Mouse (Mus musculus) midbrain, embryonic 13.5 days (tissue): ENCODE measurements at regions not wholly inside any gene's neighbourhood (a gene's known extent, or its start where the extent isn't known, plus 50 kb on each side); places are given as distances from the start of the nearest gene placed in this dataset.

ENCODE experiments used
- ATAC-seq: fragments of 200-750 bp; cut with Nextera tagmentation; 2 replicates; pipeline ENCODE4 v1.8.0; 2017; ENCODE audit warnings: mild to moderate bottlenecking, moderate TSS enrichment, moderate library complexity
- H3K27ac ChIP-seq: fragments of 300-500 bp; sonication (generic); 2 replicates; pipeline ENCODE4 v1.5.1; 2015; ENCODE audit warnings: inconsistent platforms, mild to moderate bottlenecking, moderate library complexity
- H3K27me3 ChIP-seq: fragments of 300-500 bp; sonication (generic); 2 replicates; pipeline ENCODE4 v1.6.1; 2015; ENCODE audit warnings: mild to moderate bottlenecking, inconsistent platforms
- H3K36me3 ChIP-seq: fragments of 300-500 bp; sonication (generic); 2 replicates; pipeline ENCODE4 v1.6.1; 2015; ENCODE audit warnings: mild to moderate bottlenecking, inconsistent platforms
- H3K4me1 ChIP-seq: fragments of 300-500 bp; sonication (generic); replicated peaks from 2 replicates; pipeline ENCODE4 v1.6.1; 2015; ENCODE audit warnings: inconsistent platforms
- H3K4me2 ChIP-seq: fragments of 300-500 bp; sonication (generic); replicated peaks from 2 replicates; pipeline ENCODE4 v1.6.1; 2015; ENCODE audit warnings: moderate library complexity, mild to moderate bottlenecking, inconsistent platforms
- H3K4me3 ChIP-seq: fragments of 300-500 bp; sonication (generic); replicated peaks from 2 replicates; pipeline ENCODE4 v1.5.1; 2015; ENCODE audit warnings: mild to moderate bottlenecking, inconsistent platforms
- H3K9ac ChIP-seq: fragments of 300-500 bp; sonication (generic); replicated peaks from 2 replicates; pipeline ENCODE4 v1.6.1; 2015; ENCODE audit warnings: mild to moderate bottlenecking, inconsistent platforms
- H3K9me3 ChIP-seq: fragments of 300-500 bp; sonication (generic); 2 replicates; pipeline ENCODE4 v1.6.1; 2016; ENCODE audit warnings: mild to moderate bottlenecking, inconsistent platforms
- WGBS: fragments of 180-500 bp; shearing (Covaris S2); methylation state at CpG from one replicate; pipeline ENCODE4 v1.1.7; 2015; 5-methylcytosine and 5-hydroxymethylcytosine counted together

DNA sequence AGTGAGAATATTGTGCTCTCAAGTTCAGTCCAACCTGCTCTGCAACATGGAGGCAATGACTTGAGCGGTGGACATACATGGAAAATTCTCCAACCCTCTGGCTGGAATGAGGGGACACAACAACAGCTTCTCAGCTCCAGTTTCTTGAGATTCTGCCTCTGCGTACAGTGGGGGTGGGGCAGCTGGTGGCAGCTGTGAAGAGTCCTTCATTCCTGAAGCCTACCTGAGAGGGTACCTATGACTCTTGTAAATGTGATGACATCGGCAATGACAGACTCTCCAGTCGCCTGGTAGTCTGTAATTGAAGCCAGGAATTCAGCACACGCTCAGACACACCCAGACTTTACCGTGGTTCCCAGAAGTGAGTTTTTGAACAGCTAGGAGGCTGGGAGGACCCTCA is 58.5 kb upstream of the Hoxc13 start:
- no peak overlapping the region for H3K9ac ChIP-seq
- ATAC-seq, result no peak
- no peak overlapping the region for H3K4me3 ChIP-seq
- H3K4me1 ChIP-seq, result no peaks in the 10 kb centered on the region
- WGBS, result 87% methylated on average over 6 of the region's 6 CpGs
- no peak overlapping the region for H3K4me2 ChIP-seq
- no peaks in the 10 kb centered on the region for H3K36me3 ChIP-seq
- H3K27ac ChIP-seq, result no peak overlapping the region
- no peaks in the 10 kb centered on the region for H3K9me3 ChIP-seq
- no peaks in the 10 kb centered on the region for H3K27me3 ChIP-seq

DNA sequence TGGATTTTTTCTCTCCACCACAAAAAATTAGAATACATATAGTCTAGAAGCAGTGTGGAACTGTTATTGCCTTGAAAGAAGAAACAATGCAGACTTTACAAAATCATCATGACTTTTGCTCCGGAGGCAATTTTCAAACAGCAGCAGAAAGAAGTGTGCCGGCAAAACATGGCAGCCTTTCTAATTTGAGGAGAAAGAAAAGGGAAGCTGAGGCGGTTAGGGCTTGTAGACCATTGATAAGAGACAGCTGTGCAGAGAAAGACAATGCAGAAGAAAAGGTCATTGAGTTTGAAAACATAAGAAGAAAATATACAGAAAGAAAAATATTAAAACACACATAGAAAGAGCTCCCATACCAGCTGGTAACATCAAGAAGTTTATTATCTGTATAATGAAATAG is 54.1 kb upstream of the Hoxc13 start:
- Histone ChIP-seq H3K27ac (no peak overlapping the region), H3K27me3 (no peaks in the 10 kb centered on the region), H3K9ac (no peak overlapping the region), H3K9me3 (no peaks in the 10 kb centered on the region), H3K4me3 (no peak overlapping the region), H3K36me3 (no peaks in the 10 kb centered on the region), H3K4me1 (no peaks in the 10 kb centered on the region), H3K4me2 (no peak overlapping the region)
- 89% methylated on average over 3 of the region's 3 CpGs for WGBS
- ATAC-seq, result no peak
